Mouse (Mus musculus) ZHBTc4 (cell line): Measurements from ENCODE around the gene Vill.

Experiments
- DNase-seq: peaks from one replicate; pipeline ENCODE4 v3.0.0-alpha.2; 2011; ENCODE audit warnings: low read depth, low spot score

Gene Vill

GRCm38 (mm10) chr9:119052154-119052944, at the start of gene Vill:
Vill (plus strand) TSS chr9:119052778.
- peak; percentile 66 for DNase-seq

- no peak for DNase-seq
These were observed 48.4 kb upstream of the Vill start for GRCm38 (mm10) chr9:119003990-119004702.

GRCm38 (mm10) chr9:119004703-119005076, 47.9 kb upstream of the Vill start:
- DNase-seq = no peak

GRCm38 (mm10) chr9:119005303-119006029, 47.1 kb upstream of the Vill start:
- peak; percentile 73 for DNase-seq

GRCm38 (mm10) chr9:119007266-119007665, 45.3 kb upstream of the Vill start:
- no peak for DNase-seq

GRCm38 (mm10) chr9:119008871-119009270, 43.7 kb upstream of the Vill start:
- no peak for DNase-seq

- peak; percentile 51 for DNase-seq
These were observed 42.3 kb upstream of the Vill start for GRCm38 (mm10) chr9:119010156-119010710.

- no peak for DNase-seq
These were observed 35.6 kb upstream of the Vill start for GRCm38 (mm10) chr9:119016785-119017507.

GRCm38 (mm10) chr9:119021731-119022130, 30.8 kb upstream of the Vill start:
- DNase-seq = no peak

- DNase-seq = no peak
These were observed 27.3 kb upstream of the Vill start for GRCm38 (mm10) chr9:119025263-119025662.

GRCm38 (mm10) chr9:119025832-119026331, 26.7 kb upstream of the Vill start:
- no peak for DNase-seq

GRCm38 (mm10) chr9:119027337-119027736, 25.2 kb upstream of the Vill start:
- DNase-seq = no peak

GRCm38 (mm10) chr9:119028226-119029195, 24.1 kb upstream of the Vill start:
- no peak for DNase-seq

- peak; percentile 44 for DNase-seq
These were observed 23.0 kb upstream of the Vill start for GRCm38 (mm10) chr9:119029568-119029967.

GRCm38 (mm10) chr9:119031038-119031437, 21.5 kb upstream of the Vill start:
- no peak for DNase-seq

- no peak for DNase-seq
These were observed 20.8 kb upstream of the Vill start for GRCm38 (mm10) chr9:119031772-119032171.

- no peak for DNase-seq
These were observed 20.0 kb upstream of the Vill start for GRCm38 (mm10) chr9:119032538-119032937.

- DNase-seq = peak; percentile 36
These were observed 19.3 kb upstream of the Vill start for GRCm38 (mm10) chr9:119033111-119033921.

GRCm38 (mm10) chr9:119034069-119034468, 18.5 kb upstream of the Vill start:
- DNase-seq = no peak
